Mouse (Mus musculus) neural tube, embryonic 13.5 days (tissue): ENCODE results near the gene Olfr649. TPM values are rescaled to one million over a fixed set of nuclear protein-coding genes. Genes with fewer than 3 reads are reported as not detected.

Experiments used
- ATAC-seq: fragments of 200-750 bp; cut with Nextera tagmentation; 2 replicates; pipeline ENCODE4 v1.8.0; 2017; ENCODE audit warnings: low read depth, mild to moderate bottlenecking, moderate TSS enrichment, moderate library complexity
- H3K27ac ChIP-seq: fragments of 300-500 bp; sonication (generic); replicated peaks from 2 replicates; pipeline ENCODE4 v1.5.1; 2015; ENCODE audit warnings: moderate library complexity, mild to moderate bottlenecking, inconsistent platforms
- H3K27me3 ChIP-seq: fragments of 300-500 bp; sonication (generic); 2 replicates; pipeline ENCODE4 v1.6.1; 2015; ENCODE audit warnings: mild to moderate bottlenecking, inconsistent platforms
- H3K36me3 ChIP-seq: fragments of 300-500 bp; sonication (generic); 2 replicates; pipeline ENCODE4 v1.6.1; 2015; ENCODE audit warnings: mild to moderate bottlenecking, inconsistent platforms
- H3K4me1 ChIP-seq: fragments of 300-500 bp; sonication (generic); replicated peaks from 2 replicates; pipeline ENCODE4 v1.6.1; 2015; ENCODE audit warnings: inconsistent platforms
- H3K4me2 ChIP-seq: fragments of 300-500 bp; sonication (generic); 2 replicates; pipeline ENCODE4 v1.6.1; 2015; ENCODE audit warnings: inconsistent platforms, mild to moderate bottlenecking, moderate library complexity
- H3K4me3 ChIP-seq: fragments of 300-500 bp; sonication (generic); 2 replicates; pipeline ENCODE4 v1.5.1; 2015; ENCODE audit warnings: mild to moderate bottlenecking, inconsistent platforms
- H3K9ac ChIP-seq: fragments of 300-500 bp; sonication (generic); 2 replicates; pipeline ENCODE4 v1.6.1; 2015; ENCODE audit warnings: moderate library complexity, mild to moderate bottlenecking, inconsistent platforms
- H3K9me3 ChIP-seq: fragments of 300-500 bp; sonication (generic); 2 replicates; pipeline ENCODE4 v1.6.1; 2016; ENCODE audit warnings: inconsistent platforms
- WGBS: fragments of 180-500 bp; shearing (Covaris S2); methylation state at CpG from one replicate; pipeline ENCODE4 v1.1.7; 2015; 5-methylcytosine and 5-hydroxymethylcytosine counted together
- polyA plus RNA-seq: library from polyadenylated mRNA; unstranded; fragments of >200 nt; fragmentation: Nextera tagmentation; extraction: Ambion mirVana; gene quantifications from 2 replicates; pipeline ENCODE4 v1.2.1, GENCODE M21; 2015

Olfr649 gene
- not detected in 2 replicates for polyA plus RNA-seq

DNA sequence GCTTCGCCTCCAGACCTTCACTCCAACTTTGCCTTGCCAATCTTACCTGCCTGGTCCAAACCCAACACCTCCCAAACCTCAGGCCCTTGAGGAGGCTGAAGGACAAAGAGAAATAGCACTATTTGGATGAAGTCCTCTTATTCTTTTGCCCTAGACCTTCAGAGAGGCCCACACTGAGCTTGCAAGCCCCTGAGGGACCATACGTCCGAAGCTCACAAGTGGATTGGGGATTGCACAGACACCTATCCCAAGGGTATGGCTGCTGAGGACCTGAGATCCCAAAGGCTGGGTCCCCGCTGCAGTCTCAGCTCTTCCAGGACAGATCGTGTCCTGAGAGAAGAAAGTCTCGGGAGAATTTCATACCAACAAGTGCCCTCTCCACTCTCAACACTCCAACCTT is at the start of gene Olfr649:
Gene Olfr649 (minus strand): TSS at position 101 of the 400 bp plus-strand sequence.
- ATAC-seq, result no peak
- Histone ChIP-seq H3K9me3 (no peaks in the 10 kb centered on the region), H3K27me3 (no peaks in the 10 kb centered on the region), H3K9ac (no peak within 1 kb of the TSS), H3K36me3 (no peaks in the 10 kb centered on the region), H3K27ac (no peak within 1 kb of the TSS), H3K4me3 (no peak within 1 kb of the TSS), H3K4me1 (no peaks in the 10 kb centered on the region), H3K4me2 (no peak within 1 kb of the TSS)
- 85% methylated on average over 6 of the region's 6 CpGs for WGBS

DNA sequence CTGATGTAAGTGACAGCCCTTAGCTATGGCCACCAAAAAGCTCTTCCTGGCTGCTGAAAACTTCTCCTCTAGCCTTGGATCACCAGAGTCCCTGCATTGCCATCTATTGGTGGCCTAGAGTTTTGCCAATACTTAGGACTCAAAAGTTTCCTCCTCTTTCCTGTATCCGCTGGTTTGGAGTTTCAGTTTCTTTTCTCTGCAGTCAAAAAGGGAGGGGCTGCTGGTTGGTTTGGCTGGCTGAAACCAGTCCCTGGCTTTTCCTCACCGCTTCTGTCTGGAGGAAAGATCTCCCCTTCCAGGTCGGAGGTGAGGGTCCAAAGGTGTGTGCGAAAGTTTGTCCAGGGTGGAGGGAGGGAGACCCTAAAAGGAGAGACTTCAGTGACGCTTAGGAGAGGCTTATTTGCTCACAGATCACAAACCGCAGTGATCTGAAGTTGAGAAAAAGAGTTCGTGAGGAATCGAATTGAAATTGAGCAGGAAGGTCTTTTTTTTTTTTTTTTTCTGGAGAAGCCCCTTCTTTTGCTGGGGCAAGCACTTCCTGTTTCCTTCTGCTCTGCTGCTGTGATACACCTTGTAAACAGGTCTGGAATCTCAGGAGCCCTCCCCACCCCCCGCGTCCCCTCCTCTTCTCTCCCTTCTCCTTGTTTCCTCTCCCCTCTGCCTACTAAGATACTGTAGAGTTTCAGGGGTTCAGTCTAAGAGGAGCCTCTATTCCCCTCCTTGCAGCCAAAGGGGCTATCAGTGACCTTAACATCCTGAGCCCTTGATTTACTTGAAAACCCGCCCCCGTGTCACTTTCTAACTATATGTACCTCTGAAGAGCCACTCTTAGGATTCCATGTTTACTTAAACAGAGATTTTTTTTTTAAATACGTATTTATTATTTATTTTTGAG is 48.7 kb upstream of the Olfr649 start, which contains the start of gene Trim34a:
Gene Trim34a (plus strand): TSS at position 171 of the 895 bp plus-strand sequence.
- Histone ChIP-seq H3K27ac (no peak within 1 kb of the TSS), H3K27me3 (no peaks in the 10 kb centered on the region), H3K36me3 (no peaks in the 10 kb centered on the region), H3K4me1 (no peaks in the 10 kb centered on the region; the same call in 1 of the 2 replicates), H3K4me2 (peak within 1 kb of the TSS; percentile 42), H3K9ac (peak within 1 kb of the TSS; percentile 43), H3K9me3 (no peaks in the 10 kb centered on the region), H3K4me3 (peak within 1 kb of the TSS; percentile 36)
- peak; percentile 53 for ATAC-seq
- WGBS, result 11% methylated on average over 13 of the region's 13 CpGs

DNA sequence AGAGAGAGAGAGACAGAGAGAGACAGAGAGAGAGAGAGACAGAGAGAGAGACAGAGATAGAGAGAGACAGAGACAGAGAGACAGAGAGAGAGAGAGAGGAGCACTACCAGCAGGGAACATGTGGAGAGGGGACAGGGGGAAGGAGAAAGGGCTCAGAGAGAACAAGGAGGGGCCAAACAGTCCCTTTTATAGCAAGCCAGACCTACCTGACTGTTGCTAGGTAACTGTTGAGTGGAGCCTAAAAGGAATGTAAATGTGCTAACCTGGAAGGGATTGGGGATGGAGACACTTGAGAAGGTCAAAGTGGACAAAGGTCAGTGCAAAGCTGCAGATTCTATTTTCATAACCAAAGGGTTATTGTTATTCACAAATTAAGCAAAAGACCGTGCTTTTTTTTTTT is 47.8 kb upstream of the Olfr649 start:
- WGBS, result 50% methylated on average over 1 of the region's 1 CpGs
- H3K27me3 ChIP-seq, result no peaks in the 10 kb centered on the region
- no peak overlapping the region for H3K9ac ChIP-seq
- H3K9me3 ChIP-seq, result no peaks in the 10 kb centered on the region
- H3K27ac ChIP-seq, result no peak overlapping the region
- H3K4me3 ChIP-seq, result no peak overlapping the region
- H3K4me2 ChIP-seq, result no peak overlapping the region
- H3K36me3 ChIP-seq, result no peaks in the 10 kb centered on the region
- no peak for ATAC-seq
- H3K4me1 ChIP-seq, result no peaks in the 10 kb centered on the region; the same call in 1 of the 2 replicates

DNA sequence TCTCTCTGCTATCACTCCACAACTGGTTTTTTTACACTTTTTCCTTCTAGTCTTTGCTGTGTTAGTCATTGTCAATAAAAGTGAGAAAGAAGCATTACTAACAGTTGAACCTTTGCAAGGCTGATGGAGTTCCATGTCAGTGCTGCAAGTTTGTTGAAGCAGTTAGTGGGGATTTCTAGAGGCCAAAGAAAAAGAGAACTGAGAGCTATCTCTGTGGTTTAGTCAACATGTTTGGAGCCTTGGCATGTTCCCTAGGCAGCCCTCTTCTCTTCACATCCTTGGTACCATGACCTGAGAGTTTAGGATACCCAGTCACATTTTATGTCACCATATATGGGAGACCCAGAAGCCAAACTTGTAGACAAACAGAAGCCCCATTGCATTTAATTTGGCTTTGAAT is 45.1 kb upstream of the Olfr649 start:
- no peaks in the 10 kb centered on the region; the same call in 1 of the 2 replicates for H3K4me1 ChIP-seq
- H3K36me3 ChIP-seq, result no peaks in the 10 kb centered on the region
- no peak overlapping the region for H3K4me2 ChIP-seq
- no peaks in the 10 kb centered on the region for H3K27me3 ChIP-seq
- H3K4me3 ChIP-seq, result no peak overlapping the region
- H3K9me3 ChIP-seq, result no peaks in the 10 kb centered on the region
- no peak for ATAC-seq
- H3K9ac ChIP-seq, result no peak overlapping the region
- no peak overlapping the region for H3K27ac ChIP-seq

DNA sequence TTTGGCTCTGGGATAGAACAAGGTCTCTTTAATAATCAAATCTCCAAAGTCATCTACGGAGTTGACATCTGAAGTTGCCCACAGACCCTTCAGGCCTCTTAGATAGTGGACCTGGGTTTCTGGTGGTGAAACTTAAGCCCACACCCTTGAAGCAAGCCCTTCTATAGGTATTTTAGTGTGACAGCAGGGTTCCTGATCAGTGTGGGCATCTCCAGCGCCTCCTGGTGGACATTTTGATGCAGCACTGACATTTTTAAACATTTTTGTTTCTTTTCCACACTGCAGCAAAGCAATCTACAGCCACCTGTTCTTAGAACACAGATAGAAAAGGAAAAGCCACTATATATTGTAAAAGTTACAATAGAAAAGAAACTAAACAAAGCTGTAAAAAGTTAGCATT is 35.4 kb upstream of the Olfr649 start:
- Histone ChIP-seq H3K4me1 (no peaks in the 10 kb centered on the region), H3K27me3 (no peaks in the 10 kb centered on the region), H3K4me2 (no peak overlapping the region), H3K4me3 (no peak overlapping the region), H3K9ac (no peak overlapping the region), H3K9me3 (no peaks in the 10 kb centered on the region), H3K27ac (no peak overlapping the region), H3K36me3 (no peaks in the 10 kb centered on the region)
- no peak for ATAC-seq
- 38% methylated on average over 2 of the region's 2 CpGs for WGBS

DNA sequence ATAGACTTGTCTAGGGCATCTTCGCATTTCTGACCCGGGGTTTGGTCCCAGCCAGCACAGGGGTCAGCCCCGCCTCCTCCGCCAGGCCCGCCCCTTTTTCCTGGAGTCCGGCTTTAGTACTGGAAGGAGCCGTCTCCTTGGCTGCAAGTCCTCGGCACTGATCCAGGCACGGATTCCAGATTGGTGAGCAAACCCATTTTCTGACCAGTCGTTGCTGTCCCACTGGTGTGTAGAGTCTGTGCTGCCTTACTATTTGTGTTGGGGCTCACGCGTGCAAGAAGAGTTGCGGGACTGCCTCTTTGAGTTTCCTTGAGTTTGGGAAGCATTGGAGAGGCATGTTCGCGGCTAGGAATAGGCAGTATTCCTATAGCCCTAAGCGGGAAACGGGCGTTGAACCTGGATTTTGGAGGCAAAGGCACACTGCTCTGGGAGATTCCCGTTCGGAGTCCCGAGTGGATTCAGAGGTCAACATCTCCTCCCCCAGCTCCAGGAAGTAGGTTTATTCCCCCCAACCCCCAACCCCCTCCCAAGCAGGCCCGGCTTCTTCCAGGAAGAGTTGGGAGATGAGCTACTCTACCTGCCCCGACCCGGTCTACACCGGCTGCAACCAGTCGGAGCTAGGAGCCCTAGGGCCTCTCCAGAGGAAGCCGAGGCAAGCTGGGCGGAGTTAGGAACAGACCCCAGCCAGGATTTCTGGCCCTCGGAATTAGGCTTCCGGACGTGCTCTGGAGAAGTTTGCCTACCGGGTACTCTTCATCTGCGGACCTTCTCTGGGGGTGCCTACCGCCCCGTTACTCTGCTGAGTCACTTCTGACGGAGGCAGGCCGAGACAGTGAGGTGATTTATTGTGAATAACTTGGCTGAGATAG is 23.1 kb upstream of the Olfr649 start, which contains the start of gene Trim6:
Gene Trim6 (plus strand): TSS at position 93 of the 869 bp plus-strand sequence.
- Histone ChIP-seq H3K27me3 (no peaks in the 10 kb centered on the region), H3K9ac (peak within 1 kb of the TSS; percentile 48; the same call in 1 of the 2 replicates), H3K27ac (no peak within 1 kb of the TSS), H3K36me3 (no peaks in the 10 kb centered on the region), H3K4me1 (peaks cover 9% of the 10 kb centered on the region), H3K9me3 (no peaks in the 10 kb centered on the region), H3K4me3 (peak within 1 kb of the TSS; percentile 28), H3K4me2 (peak within 1 kb of the TSS; percentile 55)
- ATAC-seq, result peak; percentile 63
- 2% methylated on average over 37 of the region's 37 CpGs for WGBS

DNA sequence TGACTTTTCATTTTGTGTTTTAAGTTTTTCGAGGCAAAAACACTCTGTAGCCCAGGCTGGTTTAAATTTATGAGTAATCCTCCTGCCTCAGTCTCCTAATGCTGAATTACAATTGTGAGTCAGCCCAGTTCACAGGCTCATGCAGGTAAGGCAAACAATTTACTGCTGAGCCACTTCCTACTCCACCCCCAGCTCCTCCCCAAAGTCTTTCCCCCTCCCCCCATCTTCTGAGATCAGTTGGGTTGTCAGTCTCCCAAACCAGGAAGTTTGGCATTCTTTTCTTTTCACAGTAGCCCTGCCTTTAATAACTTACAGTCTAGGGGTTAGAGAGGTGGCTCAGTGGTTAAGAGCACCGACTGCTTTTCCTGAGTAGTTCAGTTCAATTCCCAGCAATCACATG is 22.1 kb upstream of the Olfr649 start:
- H3K27me3 ChIP-seq, result no peaks in the 10 kb centered on the region
- H3K4me3 ChIP-seq, result no peak overlapping the region
- no peaks in the 10 kb centered on the region for H3K36me3 ChIP-seq
- H3K4me1 ChIP-seq, result peaks cover 9% of the 10 kb centered on the region
- no peak overlapping the region for H3K4me2 ChIP-seq
- H3K9me3 ChIP-seq, result no peaks in the 10 kb centered on the region
- no peak overlapping the region for H3K9ac ChIP-seq
- no peak for ATAC-seq
- H3K27ac ChIP-seq, result no peak overlapping the region
- WGBS, result 76% methylated on average over 2 of the region's 2 CpGs

DNA sequence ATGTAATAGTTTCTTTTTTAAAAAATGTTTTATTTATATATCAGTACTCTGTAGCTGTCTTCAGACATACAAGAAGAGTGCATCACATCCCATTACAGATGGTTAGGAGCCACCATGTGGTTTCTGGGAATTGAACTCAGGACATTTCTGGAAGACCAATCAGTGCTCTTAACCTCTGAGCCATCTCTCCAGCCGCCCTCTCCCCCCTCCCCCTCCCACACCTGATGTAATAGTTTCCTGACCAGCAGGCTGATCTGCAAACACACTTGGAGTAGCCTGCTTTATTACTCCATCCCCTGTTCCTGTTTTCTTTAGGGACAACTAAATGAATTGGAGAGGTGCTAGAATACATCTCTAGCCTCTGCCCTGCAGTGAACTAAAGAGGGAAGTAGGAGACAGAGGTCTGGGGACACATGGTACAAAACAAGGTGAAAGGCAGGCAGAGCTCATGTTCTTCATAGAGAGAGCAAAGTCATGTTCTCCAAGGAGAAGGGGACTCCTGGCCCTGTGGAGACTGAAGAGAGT is 20.3 kb upstream of the Olfr649 start:
- no peaks in the 10 kb centered on the region for H3K27me3 ChIP-seq
- peaks cover 9% of the 10 kb centered on the region for H3K4me1 ChIP-seq
- no peak overlapping the region for H3K27ac ChIP-seq
- 50% methylated on average over 1 of the region's 1 CpGs for WGBS
- no peak overlapping the region for H3K9ac ChIP-seq
- no peaks in the 10 kb centered on the region for H3K36me3 ChIP-seq
- H3K4me2 ChIP-seq, result no peak overlapping the region
- H3K4me3 ChIP-seq, result no peak overlapping the region
- no peak for ATAC-seq
- no peaks in the 10 kb centered on the region for H3K9me3 ChIP-seq

DNA sequence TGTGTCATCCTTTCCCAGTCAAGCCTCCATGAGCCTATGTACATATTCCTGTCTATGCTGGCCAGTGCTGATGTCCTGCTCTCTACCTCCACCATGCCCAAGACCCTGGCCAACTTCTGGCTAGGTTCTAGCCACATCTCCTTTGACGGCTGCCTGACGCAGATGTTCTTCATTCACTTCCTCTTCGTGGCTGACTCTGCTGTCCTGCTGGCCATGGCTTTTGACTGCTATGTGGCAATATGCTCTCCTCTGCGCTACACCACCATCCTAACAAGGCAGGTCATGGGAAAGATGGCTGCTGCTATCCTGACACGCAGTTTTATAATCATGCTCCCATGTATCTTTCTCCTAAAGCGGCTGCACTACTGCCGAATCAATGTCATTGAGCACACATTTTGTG is 10.4 kb upstream of the Olfr649 start:
- 93% methylated on average over 7 of the region's 7 CpGs for WGBS
- no peak overlapping the region for H3K4me2 ChIP-seq

DNA sequence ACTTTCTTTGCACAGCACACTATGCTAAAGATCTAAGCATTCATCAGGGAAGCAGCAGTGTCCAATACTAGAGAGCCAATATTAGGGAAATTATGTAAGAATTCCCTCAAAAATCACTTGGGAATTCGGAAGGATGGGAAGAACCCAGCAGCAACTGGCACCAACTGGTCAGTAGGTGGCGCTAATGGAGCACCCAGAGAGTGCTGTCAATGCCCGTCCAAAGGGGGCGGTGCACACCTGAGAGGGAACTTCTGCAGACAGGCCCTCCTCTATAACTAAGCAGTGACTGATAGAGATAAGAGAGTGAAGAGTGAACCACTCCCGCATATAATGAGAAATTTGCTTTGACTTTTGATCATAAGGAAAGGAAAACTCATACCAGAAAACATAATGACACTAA is 4.0 kb upstream of the Olfr649 start:
- 4% methylated on average over 5 of the region's 5 CpGs for WGBS
- Histone ChIP-seq H3K9me3 (no peaks in the 10 kb centered on the region), H3K4me3 (no peak overlapping the region), H3K9ac (no peak overlapping the region), H3K4me1 (no peaks in the 10 kb centered on the region), H3K36me3 (no peaks in the 10 kb centered on the region), H3K27me3 (no peaks in the 10 kb centered on the region), H3K4me2 (no peak overlapping the region), H3K27ac (no peak overlapping the region)
- no peak for ATAC-seq

More for the DNA sequence above, 10.4 kb upstream of the Olfr649 start:
- no peak for ATAC-seq
- Histone ChIP-seq H3K4me1 (no peaks in the 10 kb centered on the region), H3K4me3 (no peak overlapping the region), H3K27me3 (no peaks in the 10 kb centered on the region), H3K36me3 (no peaks in the 10 kb centered on the region), H3K9ac (no peak overlapping the region), H3K9me3 (no peaks in the 10 kb centered on the region), H3K27ac (no peak overlapping the region)

DNA sequence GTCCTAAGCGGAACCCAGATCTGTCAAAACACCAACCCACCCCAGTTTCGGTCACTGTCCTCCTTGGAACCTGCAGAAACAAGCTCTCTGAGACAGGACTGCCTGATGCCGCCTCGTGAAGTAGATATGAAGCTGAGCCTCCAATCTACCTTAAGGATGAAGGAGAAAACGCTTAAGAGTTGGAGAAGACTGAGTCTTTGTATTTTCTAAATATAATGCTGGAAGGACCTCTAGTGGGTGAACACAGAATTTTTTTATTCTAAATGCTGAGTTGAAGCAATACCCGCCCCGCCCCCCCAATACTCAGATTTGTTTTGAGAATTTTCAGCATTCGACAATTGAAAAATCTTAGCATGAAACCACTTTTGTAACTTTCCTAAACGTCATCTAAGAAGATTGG is 4.5 kb downstream of the Olfr649 start:
- no peak for ATAC-seq
- no peak overlapping the region for H3K4me2 ChIP-seq
- no peak overlapping the region for H3K27ac ChIP-seq
- no peaks in the 10 kb centered on the region for H3K36me3 ChIP-seq
- 62% methylated on average over 9 of the region's 9 CpGs for WGBS
- H3K9ac ChIP-seq, result no peak overlapping the region
- no peaks in the 10 kb centered on the region for H3K9me3 ChIP-seq
- no peaks in the 10 kb centered on the region for H3K27me3 ChIP-seq
- no peaks in the 10 kb centered on the region for H3K4me1 ChIP-seq
- H3K4me3 ChIP-seq, result no peak overlapping the region

DNA sequence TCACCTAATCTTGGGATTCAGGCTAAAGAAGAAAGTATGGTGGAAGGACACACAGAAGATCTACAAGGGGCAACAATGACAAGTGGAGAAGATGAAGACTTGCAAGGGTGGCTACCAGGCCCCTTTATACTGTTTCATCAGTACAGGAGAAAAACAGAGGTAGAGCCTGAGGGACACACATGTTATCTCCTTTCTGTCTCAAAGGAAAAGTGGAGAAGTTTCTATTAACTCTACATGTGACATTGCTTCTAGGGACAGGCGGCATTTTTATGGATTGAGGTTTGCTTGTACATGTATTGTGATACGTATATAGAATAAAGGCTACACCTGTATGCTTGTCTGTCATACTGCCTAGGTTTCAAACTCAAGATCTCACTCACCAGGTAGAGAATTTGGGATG is 12.5 kb downstream of the Olfr649 start, which contains the start of gene Olfr648:
Gene Olfr648 (minus strand): TSS at position 101 of the 400 bp plus-strand sequence.
- no peaks in the 10 kb centered on the region for H3K9me3 ChIP-seq
- no peak within 1 kb of the TSS for H3K4me3 ChIP-seq
- no peaks in the 10 kb centered on the region for H3K36me3 ChIP-seq
- H3K4me1 ChIP-seq, result no peaks in the 10 kb centered on the region
- no peak within 1 kb of the TSS for H3K27ac ChIP-seq
- H3K27me3 ChIP-seq, result no peaks in the 10 kb centered on the region
- ATAC-seq, result no peak
- no peak within 1 kb of the TSS for H3K9ac ChIP-seq
- 89% methylated on average over 2 of the region's 2 CpGs for WGBS
- H3K4me2 ChIP-seq, result no peak within 1 kb of the TSS
